ENCODE assay signal across 11 mouse cellular contexts in the genomic region with DNA sequence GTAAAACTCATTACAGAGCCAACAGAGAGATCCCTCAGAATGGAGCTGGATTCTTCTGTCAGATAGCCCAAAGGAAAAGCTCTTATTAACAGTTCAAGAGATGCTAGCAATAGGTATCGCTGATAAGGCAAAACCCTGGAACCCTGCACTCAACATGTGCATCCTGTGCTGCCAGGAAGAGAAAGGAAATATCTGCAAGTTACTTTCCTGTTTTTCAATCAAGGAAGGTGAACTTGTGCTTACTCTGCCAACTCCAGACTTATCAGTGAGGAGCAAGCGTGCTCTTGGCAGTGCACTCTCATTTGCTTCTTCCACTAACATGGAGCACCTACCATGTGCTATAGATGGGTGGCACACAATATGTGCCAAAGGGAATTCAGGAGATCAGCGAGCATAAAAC.
A peak's percentile ranks its signal among the peaks of the same experiment; 100 is the strongest.
DNase-seq lines count a peak whose midpoint lies in the region; ATAC-seq lines count a peak whose summit lies in the region.
"Had no signal": no experiment of that assay in that cellular context is flagged by ENCODE, and none has a peak within 500 bp of the region (broad histone marks: within the 10 kb centered on the region; RNA-seq: fewer than 3 reads in every experiment).

No protein-coding gene starts in this region.

- no peak overlapping the region for H3K4me2 ChIP-seq in embryonic facial prominence, embryonic 14.5 days (ENCODE audit: low read depth, low read length)
- no peak overlapping the region for H3K4me2 ChIP-seq in lung, embryonic 15.5 days
- H3K4me2 ChIP-seq: midbrain, embryonic 15.5 days had no signal

- H3K9me3 ChIP-seq in embryonic facial prominence, embryonic 14.5 days (ENCODE audit: control insufficient read depth, low read length), result no peaks in the 10 kb centered on the region
- no peaks in the 10 kb centered on the region for H3K9me3 ChIP-seq in embryonic facial prominence, embryonic 10.5 days
- H3K9me3 ChIP-seq in lung, embryonic 15.5 days, result no peaks in the 10 kb centered on the region
- H3K9me3 ChIP-seq: midbrain, embryonic 15.5 days had no signal

- WGBS in embryonic facial prominence, embryonic 14.5 days, result 87% methylated on average over 3 of the region's 3 CpGs
- 84% methylated on average over 3 of the region's 3 CpGs for WGBS in embryonic facial prominence, embryonic 10.5 days
- WGBS in lung, embryonic 15.5 days, result 68% methylated on average over 3 of the region's 3 CpGs

- no peaks in the 10 kb centered on the region for H3K4me1 ChIP-seq in embryonic facial prominence, embryonic 14.5 days (ENCODE audit: control insufficient read depth, insufficient read depth, low read length)
- H3K4me1 ChIP-seq in embryonic facial prominence, embryonic 10.5 days, result no peaks in the 10 kb centered on the region
- no peaks in the 10 kb centered on the region for H3K4me1 ChIP-seq in lung, embryonic 15.5 days
- H3K4me1 ChIP-seq: midbrain, embryonic 15.5 days had no signal

- ATAC-seq in embryonic facial prominence, embryonic 14.5 days (ENCODE audit: low read depth), result no peak
- ATAC-seq in lung, embryonic 15.5 days (ENCODE audit: borderline replicate concordance, extremely low read depth, low FRiP score, low TSS enrichment), result peak; percentile 80
- ATAC-seq: midbrain, embryonic 15.5 days had no signal

- peak; percentile 12 for DNase-seq in embryonic facial prominence, embryonic 14.5 days (ENCODE audit: low spot score)
- no peak for DNase-seq in embryonic facial prominence, embryonic 10.5 days (ENCODE audit: low spot score)
- peak; percentile 31 to 74 for DNase-seq in heart, adult 18-20 months
- DNase-seq in kidney, adult 11 months, result peak; percentile 58
- DNase-seq in frontal cortex, postnatal 10 days (ENCODE audit: low spot score in 2 of 2), result no peak
- no peak for DNase-seq in layer of hippocampus, adult 9-11 months
- no peak for DNase-seq in urinary bladder, postnatal 4 days (ENCODE audit: low spot score in 2 of 2)
- DNase-seq: cerebellum, postnatal 25 days; thymus, postnatal 36 days had no signal

- H3K27ac ChIP-seq in embryonic facial prominence, embryonic 14.5 days (replicated peaks; ENCODE audit: low read depth, low read length), result no peak overlapping the region
- H3K27ac ChIP-seq in embryonic facial prominence, embryonic 10.5 days (replicated peaks), result no peak overlapping the region
- H3K27ac ChIP-seq in lung, embryonic 15.5 days, result peak overlapping the region; percentile 90

- H3K36me3 ChIP-seq in embryonic facial prominence, embryonic 14.5 days (ENCODE audit: control insufficient read depth, insufficient read depth, low read length), result no peaks in the 10 kb centered on the region
- H3K36me3 ChIP-seq in embryonic facial prominence, embryonic 10.5 days (replicated peaks), result no peaks in the 10 kb centered on the region
- no peaks in the 10 kb centered on the region for H3K36me3 ChIP-seq in lung, embryonic 15.5 days
- H3K36me3 ChIP-seq: midbrain, embryonic 15.5 days had no signal

- H3K4me3 ChIP-seq in embryonic facial prominence, embryonic 14.5 days (ENCODE audit: low read depth, low read length), result no peak overlapping the region
- H3K4me3 ChIP-seq in embryonic facial prominence, embryonic 10.5 days, result no peak overlapping the region
- no peak overlapping the region for H3K4me3 ChIP-seq in lung, embryonic 15.5 days
- H3K4me3 ChIP-seq: midbrain, embryonic 15.5 days had no signal

- no peak overlapping the region for H3K9ac ChIP-seq in embryonic facial prominence, embryonic 14.5 days (ENCODE audit: low read depth, low read length)
- no peak overlapping the region for H3K9ac ChIP-seq in lung, embryonic 15.5 days
- H3K9ac ChIP-seq: midbrain, embryonic 15.5 days had no signal

- H3K27me3 ChIP-seq in embryonic facial prominence, embryonic 14.5 days (replicated peaks; ENCODE audit: control insufficient read depth, insufficient read depth, low read length), result no peaks in the 10 kb centered on the region
- no peaks in the 10 kb centered on the region for H3K27me3 ChIP-seq in embryonic facial prominence, embryonic 10.5 days (replicated peaks; ENCODE audit: low read depth, poor library complexity, severe bottlenecking)
- no peaks in the 10 kb centered on the region for H3K27me3 ChIP-seq in lung, embryonic 15.5 days
- H3K27me3 ChIP-seq: midbrain, embryonic 15.5 days had no signal

Comparison
In these comparisons a context has a peak if more than half of its experiments do, and no peak if none do; other contexts are left out.
1. DNase-seq: peak in embryonic facial prominence, embryonic 14.5 days (single experiment), heart, adult 18-20 months (2 of 2) and kidney, adult 11 months (single experiment); none in embryonic facial prominence, embryonic 10.5 days (single experiment), frontal cortex, postnatal 10 days (0 of 2), layer of hippocampus, adult 9-11 months (single experiment) and urinary bladder, postnatal 4 days (0 of 2).